Mouse (Mus musculus) small intestine, adult 2 months (tissue): ENCODE measurements around the gene Zfp691. TPM values are rescaled to one million over a fixed set of nuclear protein-coding genes. Genes with fewer than 3 reads are reported as not detected.

Experiments used
- H3K27ac ChIP-seq: fragments of 200-500 bp; 2 replicates; pipeline ENCODE4 v1.5.1; 2012; ENCODE audit warnings: low read depth, low read length, control low read depth, inconsistent platforms; ENCODE audit not compliant: insufficient read depth
- H3K27me3 ChIP-seq: fragments of 200-500 bp; 2 replicates; pipeline ENCODE4 v1.6.1; 2012; ENCODE audit warnings: mild to moderate bottlenecking, moderate library complexity, low read length, inconsistent platforms; ENCODE audit not compliant: control insufficient read depth, insufficient read depth
- H3K36me3 ChIP-seq: fragments of 200-500 bp; 2 replicates; pipeline ENCODE4 v1.6.1; 2012; ENCODE audit warnings: mild to moderate bottlenecking, low read length, control low read depth, inconsistent platforms; ENCODE audit not compliant: control insufficient read depth, insufficient read depth
- H3K4me1 ChIP-seq: fragments of 200-500 bp; 2 replicates; pipeline ENCODE4 v1.6.1; 2012; ENCODE audit warnings: low read length, inconsistent platforms, mixed read lengths; ENCODE audit not compliant: control insufficient read depth, insufficient read depth, insufficient read length
- H3K4me3 ChIP-seq: fragments of 200-500 bp; 2 replicates; pipeline ENCODE4 v1.5.1; 2012; ENCODE audit warnings: low read depth, mild to moderate bottlenecking, control low read depth, inconsistent platforms, low read length, moderate library complexity
- CTCF ChIP-seq: fragments of 200-500 bp; IDR thresholded peaks from 2 replicates; pipeline ENCODE4 v1.5.1; 2012; ENCODE audit warnings: low read depth, mild to moderate bottlenecking, control low read depth, inconsistent platforms, low read length, moderate library complexity, mixed read lengths; ENCODE audit not compliant: insufficient replicate concordance, insufficient read length; ENCODE audit errors: extremely low read depth
- POLR2A ChIP-seq: fragments of 200-500 bp; IDR thresholded peaks from 2 replicates; pipeline ENCODE4 v1.6.1; 2012; ENCODE audit warnings: low read depth, mild to moderate bottlenecking, control low read depth, inconsistent platforms, low read length, moderate library complexity
- WGBS: fragments of 180-500 bp; shearing (Covaris S2); methylation state at CpG from one replicate; pipeline ENCODE4 v1.1.7; 2018; 5-methylcytosine and 5-hydroxymethylcytosine counted together
- polyA plus RNA-seq: library from polyadenylated mRNA; depleted of rRNA; stranded (reverse); fragments of >200 nt; gene quantifications from 2 replicates; pipeline ENCODE4 v1.2.3, GENCODE M21; 2012

Zfp691 gene
- polyA plus RNA-seq, 1 experiment, result 6.2 TPM

GRCm38 (mm10) chr4:119167663-119168062 lies 6.3 kb downstream of the Zfp691 start:
- WGBS, result 4% methylated on average over 4 of the region's 4 CpGs
- H3K4me3 ChIP-seq, result no peak overlapping the region
- TF ChIP-seq CTCF (peak; percentile 67; the same call in 1 of the 2 replicates), POLR2A (no peak)
- H3K4me1 ChIP-seq, result no peaks in the 10 kb centered on the region
- 0 out of 2 replicates have a peak, but pooled peaks cover 8% of the 10 kb centered on the region for H3K36me3 ChIP-seq
- no peak overlapping the region for H3K27ac ChIP-seq
- H3K27me3 ChIP-seq, result no peaks in the 10 kb centered on the region

GRCm38 (mm10) chr4:119167068-119167467 lies 6.9 kb downstream of the Zfp691 start:
- no peaks in the 10 kb centered on the region for H3K27me3 ChIP-seq
- no peaks in the 10 kb centered on the region for H3K4me1 ChIP-seq
- H3K4me3 ChIP-seq, result no peak overlapping the region
- 0 out of 2 replicates have a peak, but pooled peaks cover 8% of the 10 kb centered on the region for H3K36me3 ChIP-seq
- 45% methylated on average over 4 of the region's 4 CpGs for WGBS
- no peak for TF ChIP-seq POLR2A
- TF ChIP-seq CTCF, result no peak
- no peak overlapping the region for H3K27ac ChIP-seq

GRCm38 (mm10) chr4:119165916-119166315 lies 8.1 kb downstream of the Zfp691 start:
- H3K27me3 ChIP-seq, result no peaks in the 10 kb centered on the region
- no peaks in the 10 kb centered on the region for H3K4me1 ChIP-seq
- 0 out of 2 replicates have a peak, but pooled peaks cover 8% of the 10 kb centered on the region for H3K36me3 ChIP-seq
- H3K4me3 ChIP-seq, result no peak overlapping the region
- no peak overlapping the region for H3K27ac ChIP-seq
- 75% methylated on average over 7 of the region's 7 CpGs for WGBS
- TF ChIP-seq CTCF (no peak), POLR2A (no peak)

- no peak overlapping the region for H3K4me3 ChIP-seq
- H3K27ac ChIP-seq, result no peak overlapping the region
- TF ChIP-seq POLR2A, result no peak
- TF ChIP-seq CTCF, result no peak
- WGBS, result 81% methylated on average over 4 of the region's 4 CpGs
- H3K36me3 ChIP-seq, result no peaks in the 10 kb centered on the region
- H3K27me3 ChIP-seq, result no peaks in the 10 kb centered on the region
- no peaks in the 10 kb centered on the region for H3K4me1 ChIP-seq
Observed at GRCm38 (mm10) chr4:119162990-119163389, 11.0 kb downstream of the Zfp691 start.

GRCm38 (mm10) chr4:119161358-119161757 lies 12.6 kb downstream of the Zfp691 start:
- TF ChIP-seq CTCF, result no peak
- 0 out of 2 replicates have a peak, but pooled peaks cover 2% of the 10 kb centered on the region for H3K4me1 ChIP-seq
- H3K36me3 ChIP-seq, result no peaks in the 10 kb centered on the region
- no peak overlapping the region for H3K4me3 ChIP-seq
- H3K27ac ChIP-seq, result no peak overlapping the region
- 73% methylated on average over 3 of the region's 3 CpGs for WGBS
- H3K27me3 ChIP-seq, result no peaks in the 10 kb centered on the region

- WGBS, result 40% methylated on average over 5 of the region's 5 CpGs
- no peaks in the 10 kb centered on the region for H3K36me3 ChIP-seq
- H3K4me1 ChIP-seq, result 0 out of 2 replicates have a peak, but pooled peaks cover 2% of the 10 kb centered on the region
- H3K27me3 ChIP-seq, result no peaks in the 10 kb centered on the region
- no peak for TF ChIP-seq CTCF
- TF ChIP-seq POLR2A, result no peak
- no peak overlapping the region for H3K4me3 ChIP-seq
- no peak overlapping the region for H3K27ac ChIP-seq
Observed at GRCm38 (mm10) chr4:119157891-119158290, 16.1 kb downstream of the Zfp691 start.

- WGBS, result 21% methylated on average over 2 of the region's 2 CpGs
- Histone ChIP-seq H3K27ac (no peak overlapping the region), H3K4me3 (no peak overlapping the region), H3K27me3 (no peaks in the 10 kb centered on the region), H3K36me3 (no peaks in the 10 kb centered on the region), H3K4me1 (0 out of 2 replicates have a peak, but pooled peaks cover 2% of the 10 kb centered on the region)
- TF ChIP-seq CTCF, result peak; percentile 45; the same call in 1 of the 2 replicates
- TF ChIP-seq POLR2A, result no peak
Observed at GRCm38 (mm10) chr4:119157186-119157585, 16.8 kb downstream of the Zfp691 start.
